Mouse (Mus musculus) neural tube, embryonic 15.5 days (tissue): ENCODE data around the gene Plekhm1. TPM values are rescaled to one million over a fixed set of nuclear protein-coding genes. Genes with fewer than 3 reads are reported as not detected.
"Not testable (repeated sequence)": the region's sequence is repeated elsewhere in the genome, so short reads cannot be mapped to it uniquely, and the experiment has no call there.

Experiments used
- ATAC-seq: fragments of 200-750 bp; cut with Nextera tagmentation; 2 replicates; pipeline ENCODE4 v1.8.0; 2017; ENCODE audit warnings: mild to moderate bottlenecking, moderate TSS enrichment, moderate library complexity; ENCODE audit not compliant: low FRiP score
- H3K27ac ChIP-seq: fragments of 300-500 bp; sonication (generic); replicated peaks from 2 replicates; pipeline ENCODE4 v1.5.1; 2015; ENCODE audit warnings: mild to moderate bottlenecking, inconsistent platforms
- H3K27me3 ChIP-seq: fragments of 300-500 bp; sonication (generic); replicated peaks from 2 replicates; pipeline ENCODE4 v1.6.1; 2015; ENCODE audit warnings: inconsistent platforms
- H3K36me3 ChIP-seq: fragments of 300-500 bp; sonication (generic); 2 replicates; pipeline ENCODE4 v1.6.1; 2015; ENCODE audit warnings: inconsistent platforms
- H3K4me1 ChIP-seq: fragments of 300-500 bp; sonication (generic); 2 replicates; pipeline ENCODE4 v1.6.1; 2015; ENCODE audit warnings: inconsistent platforms
- H3K4me2 ChIP-seq: fragments of 300-500 bp; sonication (generic); 2 replicates; pipeline ENCODE4 v1.6.1; 2015; ENCODE audit warnings: inconsistent platforms, mild to moderate bottlenecking, moderate library complexity
- H3K4me3 ChIP-seq: fragments of 300-500 bp; sonication (generic); replicated peaks from 2 replicates; pipeline ENCODE4 v1.5.1; 2015; ENCODE audit warnings: mild to moderate bottlenecking, inconsistent platforms
- H3K9ac ChIP-seq: fragments of 300-500 bp; sonication (generic); replicated peaks from 2 replicates; pipeline ENCODE4 v1.6.1; 2015; ENCODE audit warnings: mild to moderate bottlenecking, inconsistent platforms
- H3K9me3 ChIP-seq: fragments of 300-500 bp; sonication (generic); replicated peaks from 2 replicates; pipeline ENCODE4 v1.6.1; 2016; ENCODE audit warnings: inconsistent platforms
- WGBS: fragments of 180-500 bp; shearing (Covaris S2); methylation state at CpG from one replicate; pipeline ENCODE4 v1.1.7; 2015; ENCODE audit warnings: mixed read lengths; 5-methylcytosine and 5-hydroxymethylcytosine counted together
- polyA plus RNA-seq: library from polyadenylated mRNA; unstranded; fragments of >200 nt; fragmentation: Nextera tagmentation; extraction: Ambion mirVana; gene quantifications from 2 replicates; pipeline ENCODE4 v1.2.1, GENCODE M21; 2015

Plekhm1 gene
- polyA plus RNA-seq, 1 experiment from 2014 or later, result 8.9 TPM

DNA sequence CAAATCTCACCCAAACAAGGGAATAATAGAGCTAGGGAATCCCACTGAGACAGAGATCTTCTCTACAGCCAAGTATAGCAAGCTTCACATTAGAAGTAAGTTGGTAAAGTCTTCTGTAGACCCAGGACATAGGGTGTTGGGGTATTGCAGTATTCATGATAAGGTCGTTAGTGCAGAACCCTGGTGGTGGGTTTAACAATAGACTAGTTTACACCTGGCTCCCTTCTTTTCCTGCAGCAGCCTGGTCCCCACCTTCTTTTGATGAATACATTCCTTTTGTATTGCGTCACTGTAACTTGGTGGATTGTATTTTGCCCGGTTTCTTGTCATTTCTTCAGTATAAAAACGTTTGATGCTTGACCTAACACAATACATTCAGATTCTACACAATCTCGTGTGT is 5.4 kb downstream of the Plekhm1 start:
- H3K9ac ChIP-seq, H3K27ac ChIP-seq, H3K9me3 ChIP-seq, H3K4me2 ChIP-seq, ATAC-seq, H3K27me3 ChIP-seq, H3K4me3 ChIP-seq: not testable (repeated sequence)
- peaks cover 27% of the 10 kb centered on the region for H3K4me1 ChIP-seq
- H3K36me3 ChIP-seq, result peaks cover 20% of the 10 kb centered on the region; the same call in 1 of the 2 replicates
- 61% methylated on average over 5 of the region's 5 CpGs for WGBS

DNA sequence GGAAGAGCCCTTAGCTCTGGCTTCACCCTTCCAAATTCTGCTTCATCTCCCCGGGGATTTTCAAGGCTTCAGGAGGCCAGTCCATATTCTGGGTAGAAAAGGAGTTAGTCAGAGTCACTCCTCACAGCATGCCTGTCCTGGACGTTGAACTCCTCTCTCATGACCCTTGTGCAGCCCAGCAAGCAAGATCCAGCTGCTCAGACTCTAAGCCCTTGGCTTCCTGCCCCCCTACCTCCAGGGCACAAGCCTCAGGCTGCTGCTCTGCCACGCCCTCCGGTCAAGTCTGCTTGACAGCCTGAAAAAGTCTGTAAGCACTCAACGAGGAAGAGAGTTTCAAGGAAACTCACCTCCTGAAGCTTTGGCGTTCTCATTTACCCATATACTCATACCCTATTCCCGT is 5.9 kb downstream of the Plekhm1 start:
- WGBS, result 81% methylated on average over 7 of the region's 7 CpGs
- no peak for ATAC-seq
- Histone ChIP-seq H3K27ac (no peak overlapping the region), H3K4me2 (no peak overlapping the region), H3K9me3 (no peaks in the 10 kb centered on the region), H3K4me3 (no peak overlapping the region), H3K9ac (no peak overlapping the region), H3K36me3 (peaks cover 20% of the 10 kb centered on the region; the same call in 1 of the 2 replicates), H3K27me3 (no peaks in the 10 kb centered on the region), H3K4me1 (peaks cover 21% of the 10 kb centered on the region)

DNA sequence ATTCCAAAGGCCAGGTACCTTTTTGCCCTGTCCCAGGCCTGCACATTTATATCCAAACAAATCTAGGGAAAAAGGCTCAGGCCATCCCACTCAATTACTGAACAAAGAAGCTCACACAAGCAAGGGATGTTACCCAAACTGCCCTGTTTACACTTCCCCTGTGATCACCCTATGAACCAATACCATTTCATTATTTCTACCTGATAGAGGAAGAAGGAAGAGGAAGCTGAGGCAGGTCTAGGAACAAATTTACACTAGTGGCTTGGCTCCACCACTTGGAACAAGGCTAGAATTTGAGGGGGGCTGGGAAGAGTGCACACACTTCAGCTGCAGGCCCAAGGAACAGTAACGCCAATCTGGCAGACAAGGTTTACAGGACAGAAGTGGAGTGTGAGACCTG is 6.7 kb downstream of the Plekhm1 start:
- Histone ChIP-seq H3K9ac (no peak overlapping the region), H3K9me3 (no peaks in the 10 kb centered on the region), H3K27ac (no peak overlapping the region), H3K36me3 (peaks cover 20% of the 10 kb centered on the region; the same call in 1 of the 2 replicates), H3K27me3 (no peaks in the 10 kb centered on the region), H3K4me3 (no peak overlapping the region), H3K4me1 (peaks cover 14% of the 10 kb centered on the region), H3K4me2 (no peak overlapping the region)
- ATAC-seq, result no peak
- WGBS, result 88% methylated on average over 1 of the region's 1 CpGs

DNA sequence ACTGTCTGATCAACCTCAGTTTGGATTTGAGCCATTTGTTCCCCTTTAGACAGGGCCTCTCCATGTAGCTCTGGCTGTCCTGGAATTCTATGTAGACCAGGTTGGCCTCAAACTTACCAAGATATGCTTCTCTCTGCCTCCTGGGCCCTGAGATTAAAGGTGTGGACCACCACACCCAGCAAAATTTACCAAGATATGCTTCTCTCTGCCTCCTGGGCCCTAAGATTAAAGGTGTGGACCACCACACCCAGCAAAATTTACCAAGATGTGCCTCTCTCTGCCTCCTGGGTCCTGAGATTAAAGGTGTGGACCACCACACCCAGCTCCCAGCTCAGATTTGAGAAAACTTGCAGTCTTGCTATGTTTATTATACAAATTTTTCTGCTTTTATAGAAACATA is 7.9 kb downstream of the Plekhm1 start:
- no peak overlapping the region for H3K4me2 ChIP-seq
- no peak for ATAC-seq

DNA sequence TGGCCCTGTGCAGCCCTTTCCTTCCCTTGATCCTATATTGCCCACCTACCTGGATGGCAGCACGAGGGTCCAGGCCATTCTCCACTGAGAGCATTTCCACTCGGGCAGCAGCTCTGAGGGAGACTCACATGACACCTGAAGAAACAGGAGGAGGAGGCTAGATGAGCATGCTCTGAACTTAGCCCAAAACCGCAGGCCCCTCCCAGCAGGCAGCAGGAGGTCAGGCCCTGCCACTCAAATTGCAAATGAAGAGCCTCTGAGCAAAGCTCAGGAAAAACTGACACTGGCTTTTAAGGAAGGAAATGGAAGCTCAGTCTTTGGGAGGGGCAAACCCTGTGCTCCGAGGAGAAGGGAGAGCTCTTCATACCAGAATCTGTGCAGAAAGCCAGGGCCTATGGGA is 8.7 kb downstream of the Plekhm1 start:
- Histone ChIP-seq H3K4me1 (peaks cover 10% of the 10 kb centered on the region; the same call in 1 of the 2 replicates), H3K27ac (no peak overlapping the region), H3K4me3 (no peak overlapping the region), H3K27me3 (no peaks in the 10 kb centered on the region), H3K4me2 (no peak overlapping the region), H3K9me3 (no peaks in the 10 kb centered on the region), H3K9ac (no peak overlapping the region), H3K36me3 (peaks cover 23% of the 10 kb centered on the region; the same call in 1 of the 2 replicates)
- WGBS, result 72% methylated on average over 4 of the region's 4 CpGs
- ATAC-seq, result no peak

More for the DNA sequence above, 7.9 kb downstream of the Plekhm1 start:
- Histone ChIP-seq H3K4me1 (peaks cover 10% of the 10 kb centered on the region; the same call in 1 of the 2 replicates), H3K27ac (no peak overlapping the region), H3K36me3 (peaks cover 20% of the 10 kb centered on the region; the same call in 1 of the 2 replicates), H3K4me3 (no peak overlapping the region), H3K9ac (no peak overlapping the region), H3K9me3 (no peaks in the 10 kb centered on the region), H3K27me3 (no peaks in the 10 kb centered on the region)

DNA sequence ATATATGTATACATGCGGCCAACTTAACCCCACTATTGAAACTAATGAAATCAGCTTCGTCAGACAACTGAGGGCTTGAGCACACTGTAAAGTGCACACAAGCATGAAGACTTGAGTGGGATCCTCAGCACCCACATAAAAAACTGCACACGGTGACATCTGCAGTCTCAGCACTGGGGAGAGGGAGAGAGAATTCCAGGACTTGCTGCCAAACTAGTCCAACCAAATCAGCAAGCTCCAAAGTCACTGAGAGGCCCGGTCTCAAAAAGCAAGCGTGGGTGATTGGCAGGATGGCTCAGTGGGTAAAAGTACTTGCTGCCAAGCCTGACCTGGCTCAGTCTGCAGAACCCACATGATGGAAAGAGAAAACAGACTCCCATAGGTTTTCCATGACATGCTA is 9.7 kb downstream of the Plekhm1 start:
- no peak overlapping the region for H3K27ac ChIP-seq
- H3K4me2 ChIP-seq, result no peak overlapping the region
- ATAC-seq, result no peak
- H3K27me3 ChIP-seq, result no peaks in the 10 kb centered on the region
- H3K36me3 ChIP-seq, result peaks cover 23% of the 10 kb centered on the region; the same call in 1 of the 2 replicates
- H3K4me3 ChIP-seq, result no peak overlapping the region
- no peaks in the 10 kb centered on the region for H3K9me3 ChIP-seq
- H3K9ac ChIP-seq, result no peak overlapping the region
- peaks cover 5% of the 10 kb centered on the region; the same call in 1 of the 2 replicates for H3K4me1 ChIP-seq
- WGBS, result 89% methylated on average over 5 of the region's 5 CpGs

DNA sequence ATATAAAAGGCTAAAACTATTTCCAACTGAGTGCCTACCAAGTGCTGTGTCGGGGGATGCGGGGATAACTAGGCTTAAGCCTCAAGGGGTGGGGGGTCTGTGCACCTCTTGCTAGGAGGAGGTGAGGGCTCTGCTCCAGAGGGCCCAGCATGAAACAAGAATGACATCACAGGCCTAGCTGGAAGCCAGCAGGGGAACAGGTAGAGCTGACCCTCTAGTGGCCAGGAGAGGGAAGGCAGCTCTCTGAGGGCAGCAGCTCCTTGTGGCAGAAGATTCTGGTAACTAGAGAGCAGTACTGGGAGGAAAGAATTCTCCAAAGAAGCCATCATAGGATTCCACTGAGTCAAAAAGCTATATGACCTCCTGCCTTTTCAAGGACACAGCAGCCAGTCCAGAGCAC is 10.3 kb downstream of the Plekhm1 start:
- WGBS, result 75% methylated on average over 2 of the region's 2 CpGs
- H3K9ac ChIP-seq, result no peak overlapping the region
- no peaks in the 10 kb centered on the region for H3K27me3 ChIP-seq
- H3K27ac ChIP-seq, result no peak overlapping the region
- H3K4me3 ChIP-seq, result no peak overlapping the region
- no peaks in the 10 kb centered on the region for H3K9me3 ChIP-seq
- no peak for ATAC-seq
- H3K4me2 ChIP-seq, result no peak overlapping the region
- H3K4me1 ChIP-seq, result no peaks in the 10 kb centered on the region
- peaks cover 20% of the 10 kb centered on the region; the same call in 1 of the 2 replicates for H3K36me3 ChIP-seq

DNA sequence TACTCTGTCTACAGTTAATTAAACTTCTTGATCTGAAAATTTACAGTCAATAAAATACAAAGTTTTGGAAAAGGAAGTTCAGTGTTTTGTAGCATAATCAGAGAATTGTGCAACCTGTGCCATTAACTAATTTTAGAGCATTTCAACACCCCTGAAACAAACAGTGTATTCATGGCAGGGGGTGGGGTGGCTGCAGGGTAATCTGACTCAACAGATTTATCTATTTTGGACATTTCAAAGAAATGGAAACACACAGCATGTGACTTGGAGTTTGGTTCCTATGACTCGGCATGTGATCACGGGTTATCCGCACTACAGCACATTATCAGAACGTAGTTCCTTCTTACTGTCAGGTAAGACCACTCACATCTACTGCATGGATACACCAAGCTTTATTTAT is 12.5 kb downstream of the Plekhm1 start:
- Histone ChIP-seq H3K9me3 (no peaks in the 10 kb centered on the region), H3K27ac (no peak overlapping the region), H3K9ac (no peak overlapping the region), H3K36me3 (peaks cover 39% of the 10 kb centered on the region), H3K4me3 (no peak overlapping the region), H3K4me1 (no peaks in the 10 kb centered on the region), H3K4me2 (no peak overlapping the region), H3K27me3 (no peaks in the 10 kb centered on the region)
- WGBS, result 91% methylated on average over 4 of the region's 4 CpGs
- no peak for ATAC-seq

DNA sequence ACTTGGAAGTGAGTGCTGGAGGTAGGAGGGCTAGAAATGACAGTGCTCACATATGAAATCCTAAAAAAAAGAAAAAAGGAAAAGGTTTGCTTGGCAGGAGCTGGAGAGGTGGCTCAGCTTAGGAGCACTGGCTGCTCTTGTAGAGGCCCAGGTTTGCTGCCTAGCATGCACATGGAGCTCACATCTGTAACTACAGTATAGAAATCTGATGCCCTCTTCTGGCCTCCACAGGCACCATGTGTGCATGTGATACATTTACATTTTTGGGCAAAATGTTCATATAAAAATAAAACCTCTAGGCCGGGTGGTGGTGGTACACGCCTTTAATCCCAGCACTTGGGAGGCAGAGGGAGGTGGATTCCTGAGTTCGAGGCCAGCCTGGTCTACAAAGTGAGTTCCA is 13.4 kb downstream of the Plekhm1 start:
- H3K27me3 ChIP-seq, result no peaks in the 10 kb centered on the region
- no peak for ATAC-seq
- H3K9me3 ChIP-seq, result no peaks in the 10 kb centered on the region
- H3K4me1 ChIP-seq, result no peaks in the 10 kb centered on the region
- H3K4me3 ChIP-seq, result no peak overlapping the region
- peaks cover 48% of the 10 kb centered on the region for H3K36me3 ChIP-seq
- H3K9ac ChIP-seq, result no peak overlapping the region
- WGBS, result 96% methylated on average over 3 of the region's 3 CpGs
- H3K27ac ChIP-seq, result no peak overlapping the region
- no peak overlapping the region for H3K4me2 ChIP-seq

DNA sequence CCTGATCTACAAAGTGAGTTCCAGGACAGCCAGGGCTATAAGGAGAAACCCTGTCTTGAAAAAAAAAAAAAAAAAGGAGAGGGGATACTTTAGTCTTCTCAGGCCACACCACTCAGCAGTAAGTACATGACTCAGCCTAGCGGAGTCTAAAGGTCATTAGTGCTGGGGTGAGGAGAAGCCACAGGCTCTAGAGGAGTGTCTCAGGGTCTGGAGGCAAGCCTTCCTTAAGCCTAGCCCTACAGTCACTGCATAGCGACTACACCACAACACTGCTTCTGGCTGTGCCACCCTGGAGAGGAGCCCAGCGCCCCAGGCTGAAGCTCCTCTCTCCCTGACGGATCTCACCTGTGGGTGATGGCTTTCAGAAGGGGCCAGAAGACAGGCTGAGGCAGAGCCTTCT is 15.8 kb downstream of the Plekhm1 start:
- H3K27ac ChIP-seq, result no peak overlapping the region
- ATAC-seq, result no peak
- 89% methylated on average over 4 of the region's 4 CpGs for WGBS
- no peaks in the 10 kb centered on the region for H3K4me1 ChIP-seq
- no peaks in the 10 kb centered on the region for H3K27me3 ChIP-seq
- H3K9ac ChIP-seq, result no peak overlapping the region
- H3K9me3 ChIP-seq, result no peaks in the 10 kb centered on the region
- H3K4me2 ChIP-seq, result no peak overlapping the region
- no peak overlapping the region for H3K4me3 ChIP-seq
- peaks cover 51% of the 10 kb centered on the region for H3K36me3 ChIP-seq

DNA sequence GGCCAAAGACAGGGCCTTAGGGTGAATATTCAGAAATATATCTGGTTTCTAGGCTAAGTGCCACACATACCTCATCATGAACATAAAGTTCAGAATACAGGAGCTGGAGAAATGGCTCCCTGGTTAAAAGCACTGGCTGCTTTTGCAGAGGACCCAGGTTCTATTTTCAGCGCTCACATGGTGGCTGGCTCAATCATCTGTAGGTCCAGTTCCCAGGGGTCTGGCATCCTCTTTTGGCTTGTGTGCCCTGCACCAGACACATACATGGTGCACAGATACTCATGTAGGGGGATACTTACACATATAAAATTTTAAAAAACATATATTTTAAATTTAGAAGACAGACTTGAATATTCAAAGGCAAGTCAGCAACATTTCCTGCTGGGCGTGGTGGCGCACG is 16.3 kb downstream of the Plekhm1 start:
- 95% methylated on average over 4 of the region's 4 CpGs for whole genome bisulfite sequencing
- Histone ChIP-seq H3K27me3 (no peaks in the 10 kb centered on the region), H3K36me3 (peaks cover 55% of the 10 kb centered on the region), H3K9ac (no peak overlapping the region), H3K4me2 (no peak overlapping the region), H3K4me3 (no peak overlapping the region), H3K27ac (no peak overlapping the region), H3K4me1 (no peaks in the 10 kb centered on the region), H3K9me3 (no peaks in the 10 kb centered on the region)
- ATAC-seq, result no peak

DNA sequence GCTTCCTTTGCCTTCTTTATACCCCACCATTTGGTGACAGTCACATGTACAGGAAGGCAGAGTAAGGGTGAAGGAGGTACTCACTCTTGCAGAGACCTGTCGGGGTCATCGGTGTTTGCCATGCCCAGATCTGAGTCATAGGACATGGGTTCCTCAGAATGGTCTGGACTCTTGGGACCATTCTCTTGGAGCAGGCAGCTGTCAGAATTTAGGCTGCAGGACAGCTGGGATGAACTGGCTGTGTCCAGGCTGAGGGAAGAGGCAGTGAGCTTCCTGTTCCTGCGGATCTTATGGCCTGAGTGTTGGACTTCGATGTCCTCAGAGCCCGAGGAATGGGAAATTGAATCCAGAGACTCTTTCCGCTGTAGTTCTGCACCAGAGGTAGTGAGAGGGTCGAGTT is 17.9 kb downstream of the Plekhm1 start:
- Histone ChIP-seq H3K9ac (no peak overlapping the region), H3K36me3 (peaks cover 63% of the 10 kb centered on the region), H3K4me3 (no peak overlapping the region), H3K4me1 (no peaks in the 10 kb centered on the region), H3K27ac (no peak overlapping the region), H3K27me3 (no peaks in the 10 kb centered on the region), H3K4me2 (no peak overlapping the region), H3K9me3 (no peaks in the 10 kb centered on the region)
- 95% methylated on average over 7 of the region's 7 CpGs for WGBS
- ATAC-seq, result no peak

DNA sequence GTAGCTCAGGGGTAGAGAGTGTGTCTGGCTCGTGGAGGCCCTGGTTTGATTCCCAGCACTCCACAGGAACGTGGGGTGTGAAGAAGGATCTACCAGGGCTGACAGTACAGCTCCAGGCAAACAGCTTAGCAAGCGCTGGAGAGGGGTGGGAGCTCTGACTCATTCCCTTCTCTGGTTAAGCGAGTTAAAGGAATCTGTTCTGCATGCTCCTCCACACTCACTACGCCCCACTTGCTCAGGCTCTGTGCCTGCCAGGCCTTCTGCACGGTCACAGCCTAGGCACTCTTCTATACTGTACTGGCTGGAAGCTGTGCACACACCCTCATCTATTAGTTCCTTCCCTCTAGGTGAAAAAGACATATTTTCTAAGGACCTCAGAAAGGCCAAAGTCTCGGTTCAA is 18.5 kb downstream of the Plekhm1 start:
- Histone ChIP-seq H3K4me3 (no peak overlapping the region), H3K9me3 (no peaks in the 10 kb centered on the region), H3K36me3 (peaks cover 65% of the 10 kb centered on the region), H3K4me1 (no peaks in the 10 kb centered on the region), H3K9ac (no peak overlapping the region), H3K4me2 (no peak overlapping the region), H3K27ac (no peak overlapping the region), H3K27me3 (no peaks in the 10 kb centered on the region)
- ATAC-seq, result no peak
- WGBS, result 96% methylated on average over 7 of the region's 7 CpGs
